Mouse (Mus musculus) right cerebral cortex, adult 18-20 months (tissue): ENCODE results near the gene Ccdc141.

ENCODE experiments used
- DNase-seq: peaks from one replicate; pipeline ENCODE4 v3.0.0; 2022; ENCODE audit warnings: mixed read lengths

Ccdc141 gene

GRCm38 (mm10) chr2:77170633-77171105 is at the start of gene Ccdc141:
Gene Ccdc141, minus strand, starts transcription at chr2:77170636.
- DNase-seq = no peak

- DNase-seq = no peak
Observed at GRCm38 (mm10) chr2:77212885-77213284, 42.4 kb upstream of the Ccdc141 start.

GRCm38 (mm10) chr2:77206951-77207350 is 36.5 kb upstream of the Ccdc141 start:
- DNase-seq = peak; percentile 18

GRCm38 (mm10) chr2:77203916-77204315 is 33.5 kb upstream of the Ccdc141 start:
- DNase-seq = no peak

- DNase-seq = peak; percentile 33
Observed at GRCm38 (mm10) chr2:77201900-77202299, 31.5 kb upstream of the Ccdc141 start.

- DNase-seq = no peak
Observed at GRCm38 (mm10) chr2:77200958-77201614, 30.6 kb upstream of the Ccdc141 start.

- no peak for DNase-seq
Observed at GRCm38 (mm10) chr2:77200379-77200778, 29.9 kb upstream of the Ccdc141 start.

GRCm38 (mm10) chr2:77198246-77198645 is 27.8 kb upstream of the Ccdc141 start:
- no peak for DNase-seq

- no peak for DNase-seq
Observed at GRCm38 (mm10) chr2:77196819-77197218, 26.4 kb upstream of the Ccdc141 start.

- no peak for DNase-seq
Observed at GRCm38 (mm10) chr2:77195056-77195455, 24.6 kb upstream of the Ccdc141 start.

- DNase-seq = no peak
Observed at GRCm38 (mm10) chr2:77191811-77192210, 21.4 kb upstream of the Ccdc141 start.

- DNase-seq = no peak
Observed at GRCm38 (mm10) chr2:77190891-77191290, 20.5 kb upstream of the Ccdc141 start.

GRCm38 (mm10) chr2:77190301-77190700 is 19.9 kb upstream of the Ccdc141 start:
- DNase-seq = no peak

- DNase-seq = no peak
Observed at GRCm38 (mm10) chr2:77189671-77190070, 19.2 kb upstream of the Ccdc141 start.

- no peak for DNase-seq
Observed at GRCm38 (mm10) chr2:77187501-77187900, 17.1 kb upstream of the Ccdc141 start.

GRCm38 (mm10) chr2:77186912-77187311 is 16.5 kb upstream of the Ccdc141 start:
- DNase-seq = no peak

GRCm38 (mm10) chr2:77184049-77184571 is 13.7 kb upstream of the Ccdc141 start:
- DNase-seq = no peak

- no peak for DNase-seq
Observed at GRCm38 (mm10) chr2:77183646-77184045, 13.2 kb upstream of the Ccdc141 start.

GRCm38 (mm10) chr2:77182996-77183380 is 12.6 kb upstream of the Ccdc141 start:
- no peak for DNase-seq

GRCm38 (mm10) chr2:77182271-77182995 is 12.0 kb upstream of the Ccdc141 start:
- no peak for DNase-seq

- DNase-seq = no peak
Observed at GRCm38 (mm10) chr2:77177472-77177871, 7.0 kb upstream of the Ccdc141 start.

- DNase-seq = no peak
Observed at GRCm38 (mm10) chr2:77176413-77176812, 6.0 kb upstream of the Ccdc141 start.

GRCm38 (mm10) chr2:77175411-77175810 is 5.0 kb upstream of the Ccdc141 start:
- no peak for DNase-seq

GRCm38 (mm10) chr2:77174313-77174712 is 3.9 kb upstream of the Ccdc141 start:
- DNase-seq = no peak
